22 mouse cellular contexts compared by ENCODE assay signal in the genomic region with DNA sequence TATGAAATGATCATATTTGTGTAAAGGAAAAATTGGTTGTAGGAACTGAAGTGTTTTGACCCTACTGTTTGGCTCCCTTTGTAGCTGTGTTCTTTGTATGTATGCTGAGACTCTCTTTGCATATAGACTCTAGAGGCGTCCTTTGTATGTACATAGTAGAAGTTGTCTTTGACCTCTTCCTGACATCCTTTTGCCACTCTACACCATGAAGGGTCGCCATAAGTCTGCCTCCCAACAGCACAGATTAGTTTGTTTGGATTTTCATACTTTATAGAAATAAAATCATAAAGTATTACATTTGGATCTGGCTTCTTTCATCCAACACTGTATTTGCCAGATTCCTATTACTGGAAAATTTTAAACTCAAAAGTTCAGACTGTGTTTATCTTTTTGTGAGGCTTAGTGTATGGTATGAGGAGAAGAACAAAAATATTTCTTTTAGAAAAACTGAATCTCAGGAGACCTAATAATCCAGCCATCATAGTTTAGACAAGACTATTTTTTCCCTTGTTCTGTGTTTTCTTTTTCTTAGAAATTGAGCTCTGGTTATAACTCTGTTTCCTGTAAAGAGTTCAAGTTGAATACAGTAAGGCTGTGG.
DNase-seq lines count a peak whose midpoint lies in the region; ATAC-seq lines count a peak whose summit lies in the region.
"Had no signal": no experiment of that assay in that cellular context is flagged by ENCODE, and none has a peak within 500 bp of the region (broad histone marks: within the 10 kb centered on the region; RNA-seq: fewer than 3 reads in every experiment).

No protein-coding gene starts in this region.

- DNase-seq in embryonic facial prominence, embryonic 14.5 days (ENCODE audit: low spot score) = peak; percentile 4
- DNase-seq in embryonic facial prominence, embryonic 10.5 days (ENCODE audit: low spot score) = no peak
- DNase-seq in kidney, adult 11 months = no peak
- DNase-seq in lung, postnatal 25 days (ENCODE audit: low spot score) = no peak
- DNase-seq in adrenal gland, adult 8-10 months = no peak
- DNase-seq: adrenal gland, postnatal 10 days; adrenal gland, postnatal 36 days; cerebellum, adult 18-20 months; cerebellum, adult 9-10 months; cerebellum, postnatal 14 days; gastrocnemius, postnatal 25 days had no signal

- no peak overlapping the region for H3K4me2 ChIP-seq in embryonic facial prominence, embryonic 14.5 days (ENCODE audit: low read depth, low read length)
- no peak overlapping the region for H3K4me2 ChIP-seq in kidney, embryonic 15.5 days
- H3K4me2 ChIP-seq in lung, embryonic 16.5 days (ENCODE audit: low read depth, low read length) = no peak overlapping the region
- H3K4me2 ChIP-seq in stomach, embryonic 15.5 days = no peak overlapping the region
- H3K4me2 ChIP-seq: embryonic facial prominence, embryonic 12.5 days; forebrain, embryonic 12.5 days; forebrain, embryonic 15.5 days; heart, embryonic 11.5 days; hindbrain, embryonic 13.5 days had no signal

- 62% methylated on average over 2 of the region's 2 CpGs for WGBS in embryonic facial prominence, embryonic 14.5 days
- 57% methylated on average over 2 of the region's 2 CpGs for WGBS in embryonic facial prominence, embryonic 10.5 days
- 42% methylated on average over 2 of the region's 2 CpGs for WGBS in kidney, embryonic 15.5 days
- 33% methylated on average over 2 of the region's 2 CpGs for WGBS in lung, embryonic 16.5 days
- 34% methylated on average over 2 of the region's 2 CpGs for WGBS in stomach, embryonic 15.5 days

- H3K4me1 ChIP-seq in embryonic facial prominence, embryonic 14.5 days (ENCODE audit: control insufficient read depth, insufficient read depth, low read length) = no peaks in the 10 kb centered on the region
- H3K4me1 ChIP-seq in embryonic facial prominence, embryonic 10.5 days = no peaks in the 10 kb centered on the region
- H3K4me1 ChIP-seq in kidney, embryonic 15.5 days = no peaks in the 10 kb centered on the region
- H3K4me1 ChIP-seq in lung, embryonic 16.5 days (replicated peaks; ENCODE audit: control insufficient read depth, insufficient read depth, low read length) = no peaks in the 10 kb centered on the region
- H3K4me1 ChIP-seq in stomach, embryonic 15.5 days = no peaks in the 10 kb centered on the region
- H3K4me1 ChIP-seq: embryonic facial prominence, embryonic 12.5 days; forebrain, embryonic 12.5 days; forebrain, embryonic 15.5 days; hindbrain, embryonic 13.5 days had no signal

- H3K36me3 ChIP-seq in embryonic facial prominence, embryonic 14.5 days (ENCODE audit: control insufficient read depth, insufficient read depth, low read length) = no peaks in the 10 kb centered on the region
- H3K36me3 ChIP-seq in embryonic facial prominence, embryonic 10.5 days (replicated peaks) = no peaks in the 10 kb centered on the region
- H3K36me3 ChIP-seq in kidney, embryonic 15.5 days = no peaks in the 10 kb centered on the region
- no peaks in the 10 kb centered on the region for H3K36me3 ChIP-seq in lung, embryonic 16.5 days (ENCODE audit: control insufficient read depth, insufficient read depth, low read length)
- no peaks in the 10 kb centered on the region for H3K36me3 ChIP-seq in stomach, embryonic 15.5 days
- H3K36me3 ChIP-seq: embryonic facial prominence, embryonic 12.5 days; forebrain, embryonic 12.5 days; forebrain, embryonic 15.5 days; hindbrain, embryonic 13.5 days had no signal

- ATAC-seq in embryonic facial prominence, embryonic 14.5 days (ENCODE audit: low read depth) = no peak
- ATAC-seq in kidney, embryonic 15.5 days (replicated peaks; ENCODE audit: low FRiP score) = no peak
- ATAC-seq in lung, embryonic 16.5 days (ENCODE audit: low read depth) = peak; percentile 31; the same call in 1 of the 2 replicates
- peak; percentile 66; the same call in 1 of the 2 replicates for ATAC-seq in stomach, embryonic 15.5 days (ENCODE audit: insufficient read depth, low FRiP score, low read depth)
- ATAC-seq: activated CD4-positive, CD25-positive, alpha-beta regulatory T cell, adult 4 months; forebrain, embryonic 15.5 days; hindbrain, embryonic 16.5 days had no signal

- peaks cover 9% of the 10 kb centered on the region for H3K27me3 ChIP-seq in embryonic facial prominence, embryonic 14.5 days (replicated peaks; ENCODE audit: control insufficient read depth, insufficient read depth, low read length)
- H3K27me3 ChIP-seq in embryonic facial prominence, embryonic 10.5 days (replicated peaks; ENCODE audit: low read depth, poor library complexity, severe bottlenecking) = peaks cover 97% of the 10 kb centered on the region
- H3K27me3 ChIP-seq in kidney, embryonic 15.5 days = peaks cover 36% of the 10 kb centered on the region
- no peaks in the 10 kb centered on the region for H3K27me3 ChIP-seq in lung, embryonic 16.5 days (ENCODE audit: control insufficient read depth, insufficient read depth, low read depth, low read length)
- H3K27me3 ChIP-seq in stomach, embryonic 15.5 days (replicated peaks) = no peaks in the 10 kb centered on the region
- H3K27me3 ChIP-seq: embryonic facial prominence, embryonic 12.5 days; forebrain, embryonic 15.5 days had no signal

- H3K27ac ChIP-seq in embryonic facial prominence, embryonic 14.5 days (replicated peaks; ENCODE audit: low read depth, low read length) = no peak overlapping the region
- no peak overlapping the region for H3K27ac ChIP-seq in embryonic facial prominence, embryonic 10.5 days (replicated peaks)
- H3K27ac ChIP-seq in kidney, embryonic 15.5 days = peak overlapping the region; percentile 37; the same call in 1 of the 2 replicates
- no peak overlapping the region for H3K27ac ChIP-seq in lung, embryonic 16.5 days (ENCODE audit: low read length)
- H3K27ac ChIP-seq in stomach, embryonic 15.5 days = peak overlapping the region; percentile 69; the same call in 1 of the 2 replicates
- H3K27ac ChIP-seq: embryonic facial prominence, embryonic 12.5 days; forebrain, embryonic 12.5 days; forebrain, embryonic 15.5 days; hindbrain, embryonic 13.5 days had no signal

- no peak overlapping the region for H3K4me3 ChIP-seq in embryonic facial prominence, embryonic 14.5 days (ENCODE audit: low read depth, low read length)
- H3K4me3 ChIP-seq in embryonic facial prominence, embryonic 10.5 days = no peak overlapping the region
- H3K4me3 ChIP-seq in kidney, embryonic 15.5 days (replicated peaks) = no peak overlapping the region
- H3K4me3 ChIP-seq in lung, embryonic 16.5 days (ENCODE audit: low read length) = no peak overlapping the region
- no peak overlapping the region for H3K4me3 ChIP-seq in stomach, embryonic 15.5 days (replicated peaks)
- H3K4me3 ChIP-seq: embryonic facial prominence, embryonic 12.5 days; erythroblast, embryonic 14.5 days; forebrain, embryonic 12.5 days; forebrain, embryonic 15.5 days; hindbrain, embryonic 13.5 days had no signal

- H3K9me3 ChIP-seq in embryonic facial prominence, embryonic 14.5 days (ENCODE audit: control insufficient read depth, low read length) = no peaks in the 10 kb centered on the region
- H3K9me3 ChIP-seq in embryonic facial prominence, embryonic 10.5 days = no peaks in the 10 kb centered on the region
- H3K9me3 ChIP-seq in kidney, embryonic 15.5 days (replicated peaks) = no peaks in the 10 kb centered on the region
- no peaks in the 10 kb centered on the region for H3K9me3 ChIP-seq in lung, embryonic 16.5 days (ENCODE audit: control insufficient read depth, low read length)
- no peaks in the 10 kb centered on the region for H3K9me3 ChIP-seq in stomach, embryonic 15.5 days
- H3K9me3 ChIP-seq: embryonic facial prominence, embryonic 12.5 days; forebrain, embryonic 12.5 days; forebrain, embryonic 15.5 days; hindbrain, embryonic 13.5 days had no signal

- H3K9ac ChIP-seq in embryonic facial prominence, embryonic 14.5 days (ENCODE audit: low read depth, low read length) = no peak overlapping the region
- no peak overlapping the region for H3K9ac ChIP-seq in kidney, embryonic 15.5 days
- H3K9ac ChIP-seq in lung, embryonic 16.5 days (ENCODE audit: low read length) = no peak overlapping the region
- H3K9ac ChIP-seq in stomach, embryonic 15.5 days = no peak overlapping the region
- H3K9ac ChIP-seq: embryonic facial prominence, embryonic 12.5 days; forebrain, embryonic 12.5 days; forebrain, embryonic 15.5 days; hindbrain, embryonic 13.5 days had no signal

Comparison
In these comparisons a context has a peak if more than half of its experiments do, and no peak if none do; other contexts are left out.
1. ATAC-seq: peak in lung, embryonic 16.5 days (single experiment) and stomach, embryonic 15.5 days (single experiment); none in embryonic facial prominence, embryonic 14.5 days (single experiment) and kidney, embryonic 15.5 days (single experiment).
2. H3K27ac ChIP-seq: peak in kidney, embryonic 15.5 days (single experiment) and stomach, embryonic 15.5 days (single experiment); none in embryonic facial prominence, embryonic 14.5 days (single experiment), embryonic facial prominence, embryonic 10.5 days (single experiment) and lung, embryonic 16.5 days (single experiment).